Mouse (Mus musculus) forelimb bud, embryonic 11.5 days (tissue): ENCODE results near the gene Mgme1.

Source experiments
- DNase-seq: peaks from one replicate; pipeline ENCODE4 v3.0.0-alpha.2; 2012; ENCODE audit warnings: low read depth, low spot score

Gene Mgme1

DNA sequence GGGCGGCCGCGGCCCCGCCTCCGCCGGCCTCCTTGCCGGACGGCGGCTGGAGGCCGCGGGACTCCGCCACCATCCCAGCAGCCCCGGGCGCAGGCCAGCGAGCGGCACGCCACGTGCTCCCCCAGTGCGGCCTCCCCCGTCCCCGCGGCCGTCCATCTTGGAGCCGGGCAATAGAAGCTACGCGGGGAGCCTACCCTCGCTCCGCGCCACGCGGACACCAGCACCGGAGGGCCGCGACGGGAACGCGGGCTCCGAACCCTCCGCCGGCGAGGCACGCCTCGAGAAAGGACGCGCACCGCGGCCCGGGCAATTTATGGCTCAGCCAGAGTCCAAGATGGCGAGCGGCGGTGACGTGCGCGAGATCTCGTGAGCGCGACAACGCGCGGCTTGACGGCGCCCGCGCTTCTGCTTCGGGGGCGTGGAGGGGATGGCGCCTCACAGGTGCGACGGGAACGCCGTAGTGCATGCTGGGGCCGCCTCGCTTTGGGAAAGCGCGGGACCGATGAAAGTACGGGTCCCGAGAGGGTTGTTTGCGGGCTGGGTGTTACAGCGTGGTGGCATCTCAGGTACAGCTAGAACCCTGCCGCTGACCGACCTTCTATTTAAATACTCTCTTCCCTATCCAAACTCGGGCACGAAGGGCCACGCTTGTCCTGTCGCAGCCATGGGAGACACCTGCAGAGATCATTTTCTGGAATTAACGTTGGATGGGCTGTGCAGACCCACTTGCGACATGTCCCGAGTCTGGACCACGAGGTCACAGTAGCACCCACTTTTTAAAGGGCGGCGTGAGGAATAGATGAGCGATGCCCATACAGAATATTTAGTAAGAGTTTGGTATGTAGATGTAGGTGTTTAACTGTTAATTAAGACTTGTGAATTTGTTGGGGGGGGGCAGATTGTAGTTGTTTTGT, at the start of gene Mgme1, which contains the start of gene Snx5:
Mgme1 (plus strand) TSS at position 157 of the 914 bp plus-strand sequence.
Snx5 (minus strand) TSS at position 400 of the 914 bp plus-strand sequence.
- DNase-seq = peak; percentile 96

DNA sequence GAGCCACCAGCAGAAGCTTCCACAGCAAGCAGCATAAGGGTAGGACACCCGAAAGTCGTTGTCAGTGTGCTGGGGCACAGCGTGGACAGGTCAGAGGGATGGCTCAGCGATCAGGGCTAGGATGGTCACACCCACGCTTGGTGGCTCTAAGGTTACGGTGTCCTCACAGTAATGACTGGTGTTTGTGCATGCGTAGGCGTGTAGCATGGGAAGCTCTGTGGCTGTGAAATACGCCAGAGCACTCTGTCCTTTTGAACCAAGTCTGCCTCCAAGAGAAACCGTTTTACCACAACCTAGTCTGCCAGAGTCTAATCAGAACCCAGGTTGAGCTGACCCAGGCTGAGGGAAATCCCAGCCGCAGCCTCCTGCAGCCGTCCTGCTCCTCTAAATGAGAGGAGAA, 46.1 kb upstream of the Mgme1 start:
- DNase-seq = no peak

DNA sequence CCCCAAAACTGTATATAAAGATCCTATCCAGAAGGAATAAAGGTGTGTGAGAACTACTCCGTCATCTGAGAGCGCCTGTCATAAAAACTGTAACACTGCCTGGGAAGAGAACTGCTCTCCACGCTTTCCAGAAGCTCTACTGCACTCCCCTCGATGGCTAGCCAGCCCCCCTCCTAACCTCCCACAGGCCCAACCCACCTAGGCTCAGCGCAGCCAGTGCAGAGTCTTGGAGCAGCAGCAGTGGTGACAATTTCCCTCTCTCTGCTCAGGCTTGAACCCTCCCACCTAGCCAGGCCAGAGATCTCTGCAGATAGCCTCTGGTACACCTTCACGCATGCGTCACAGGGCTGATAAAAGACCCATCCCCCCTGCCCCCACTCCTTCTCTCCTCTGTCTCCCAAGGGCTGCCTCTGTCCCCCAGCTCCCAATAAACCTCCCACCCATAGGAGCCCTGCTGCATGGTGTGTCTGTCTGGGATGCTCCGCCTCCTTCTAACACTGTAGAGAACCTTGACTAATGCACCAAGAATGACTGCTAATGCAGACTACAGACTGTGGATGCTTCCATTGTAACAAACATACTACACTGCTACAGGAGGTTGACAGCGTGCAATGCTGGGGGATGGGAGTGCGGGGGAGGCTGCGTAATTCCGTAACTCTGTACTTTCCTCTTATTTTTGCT, 43.4 kb upstream of the Mgme1 start:
- DNase-seq = no peak

DNA sequence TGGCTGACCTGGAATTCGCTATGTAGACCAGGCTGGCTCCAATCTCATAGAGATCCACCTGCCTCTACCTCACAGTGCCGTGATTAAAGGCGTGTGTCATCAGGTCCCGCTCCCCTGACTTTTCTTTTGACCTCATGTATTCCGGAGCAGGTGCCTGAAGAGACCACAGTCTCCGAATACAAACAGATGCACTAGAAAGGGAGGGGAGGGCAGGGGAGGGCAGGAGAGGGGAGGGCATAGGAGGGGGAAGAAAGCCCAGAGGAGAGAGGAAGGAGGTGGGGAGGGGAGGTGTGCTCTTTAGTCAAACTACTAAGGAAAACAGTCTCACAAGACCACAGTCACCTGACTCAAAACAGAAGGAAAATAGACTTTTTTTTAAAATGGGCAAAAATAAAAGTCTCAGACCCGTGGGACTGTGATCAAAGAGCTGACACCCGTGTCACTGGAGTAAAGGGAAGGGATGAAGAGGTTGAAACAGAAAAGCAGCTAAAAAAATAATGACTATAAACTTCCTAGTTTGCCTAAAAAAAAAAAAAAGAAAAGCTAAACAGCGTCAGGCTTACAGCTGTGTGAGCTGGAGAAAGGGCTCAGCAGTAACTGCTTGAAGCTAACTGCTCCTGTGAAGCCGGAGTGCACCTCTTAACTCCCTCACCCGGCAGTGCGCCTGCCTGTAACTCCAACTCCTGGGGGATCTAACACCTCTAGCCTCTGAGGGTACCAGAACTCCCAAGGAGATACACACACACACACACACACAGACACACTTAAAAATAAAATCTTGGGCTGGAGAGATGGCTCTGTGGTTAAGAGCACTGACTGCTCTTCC, 41.7 kb upstream of the Mgme1 start:
- DNase-seq = no peak

DNA sequence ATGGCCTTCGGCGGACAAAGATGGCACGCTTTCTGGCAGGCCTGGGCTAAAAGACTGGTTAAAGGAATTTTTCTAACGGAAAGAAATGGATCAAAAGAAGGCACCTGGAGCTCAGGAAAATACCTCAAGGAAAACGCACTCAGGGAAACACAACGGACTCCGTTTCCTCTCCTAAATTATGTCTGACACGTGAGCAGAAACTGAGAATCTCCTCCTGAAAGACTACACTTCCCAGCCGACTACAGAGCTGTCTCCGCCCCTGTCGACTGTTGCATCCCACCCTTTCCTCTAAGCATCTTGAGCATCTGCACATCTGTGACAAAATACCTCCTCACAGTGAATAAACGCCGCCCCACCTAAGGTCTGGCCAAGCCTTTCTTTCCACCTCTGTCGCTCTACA, 40.8 kb upstream of the Mgme1 start:
- no peak for DNase-seq

DNA sequence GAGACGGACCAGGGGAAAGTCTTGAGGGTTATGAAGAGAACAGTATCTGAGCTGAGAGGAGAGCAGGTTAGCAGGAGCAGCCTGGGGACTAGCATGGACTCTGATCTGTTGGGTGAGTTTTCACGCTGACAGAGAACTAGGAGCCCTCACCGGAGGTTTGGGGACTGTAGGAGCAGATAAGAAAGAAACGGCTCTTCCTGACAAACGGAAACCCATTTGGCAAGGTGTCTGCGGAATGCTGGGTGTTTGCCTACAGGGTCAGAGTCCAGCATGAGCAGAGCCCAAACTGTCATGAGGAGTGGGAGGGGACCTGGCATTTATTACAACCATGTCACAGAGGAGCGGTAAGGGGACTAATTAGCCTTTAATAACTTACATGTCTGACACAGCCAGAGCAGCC, 40.0 kb upstream of the Mgme1 start:
- no peak for DNase-seq

DNA sequence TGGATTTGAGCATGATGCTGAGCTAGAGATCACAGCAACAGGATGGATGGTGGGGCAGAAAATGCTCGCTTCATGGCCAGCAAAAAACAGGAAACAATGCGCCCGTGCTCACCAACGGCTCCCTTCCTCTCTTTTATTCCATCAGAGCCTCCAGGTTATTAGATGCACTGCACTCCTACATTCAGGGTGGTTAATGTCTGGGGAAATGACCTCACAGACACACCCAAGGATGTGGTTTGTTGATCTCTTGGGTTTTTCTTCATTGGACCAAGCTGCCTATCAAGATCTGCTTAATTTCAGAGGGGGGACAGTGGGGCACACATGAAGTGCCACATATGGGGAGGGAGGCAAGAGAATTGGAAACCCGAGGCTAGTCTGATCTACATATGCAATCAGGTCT, 39.3 kb upstream of the Mgme1 start:
- no peak for DNase-seq

DNA sequence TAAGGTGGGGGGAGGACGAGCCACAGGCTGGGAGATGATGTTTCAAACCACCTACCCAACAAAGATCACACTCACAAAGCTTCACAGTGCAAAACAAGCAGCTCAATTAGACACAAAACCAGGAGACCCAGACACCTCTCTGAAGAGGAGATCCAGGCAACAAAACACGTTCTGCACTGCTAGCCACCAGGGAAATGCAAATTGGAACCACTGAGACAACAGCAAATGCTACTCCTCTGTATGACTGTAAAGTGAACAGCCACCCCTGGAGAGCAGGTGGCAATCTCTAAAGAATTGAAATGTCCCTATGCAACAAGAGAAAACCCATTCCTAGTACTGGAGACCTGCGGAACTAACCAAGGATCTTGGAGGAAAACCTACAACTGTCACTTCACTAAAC, 36.9 kb upstream of the Mgme1 start:
- DNase-seq = no peak

DNA sequence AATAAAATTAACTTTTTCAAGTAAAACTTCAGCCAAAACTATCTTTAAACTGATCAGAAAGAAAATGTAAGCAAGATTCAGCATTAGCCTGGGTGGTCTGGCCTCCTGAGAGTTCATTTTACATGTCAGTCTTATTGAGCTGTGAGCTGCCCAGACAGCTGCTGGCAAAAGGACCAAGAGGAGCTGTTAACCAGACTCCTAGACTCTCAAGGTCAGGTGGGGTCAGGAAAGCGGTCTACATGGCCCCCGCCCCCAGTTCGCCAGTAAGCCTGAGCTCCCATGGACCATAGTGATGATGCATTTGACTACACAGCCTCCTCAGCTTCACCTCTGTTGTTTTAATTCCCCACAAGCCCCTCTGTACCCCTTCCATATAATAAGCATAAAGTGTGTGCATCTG, 34.7 kb upstream of the Mgme1 start:
- DNase-seq = no peak

DNA sequence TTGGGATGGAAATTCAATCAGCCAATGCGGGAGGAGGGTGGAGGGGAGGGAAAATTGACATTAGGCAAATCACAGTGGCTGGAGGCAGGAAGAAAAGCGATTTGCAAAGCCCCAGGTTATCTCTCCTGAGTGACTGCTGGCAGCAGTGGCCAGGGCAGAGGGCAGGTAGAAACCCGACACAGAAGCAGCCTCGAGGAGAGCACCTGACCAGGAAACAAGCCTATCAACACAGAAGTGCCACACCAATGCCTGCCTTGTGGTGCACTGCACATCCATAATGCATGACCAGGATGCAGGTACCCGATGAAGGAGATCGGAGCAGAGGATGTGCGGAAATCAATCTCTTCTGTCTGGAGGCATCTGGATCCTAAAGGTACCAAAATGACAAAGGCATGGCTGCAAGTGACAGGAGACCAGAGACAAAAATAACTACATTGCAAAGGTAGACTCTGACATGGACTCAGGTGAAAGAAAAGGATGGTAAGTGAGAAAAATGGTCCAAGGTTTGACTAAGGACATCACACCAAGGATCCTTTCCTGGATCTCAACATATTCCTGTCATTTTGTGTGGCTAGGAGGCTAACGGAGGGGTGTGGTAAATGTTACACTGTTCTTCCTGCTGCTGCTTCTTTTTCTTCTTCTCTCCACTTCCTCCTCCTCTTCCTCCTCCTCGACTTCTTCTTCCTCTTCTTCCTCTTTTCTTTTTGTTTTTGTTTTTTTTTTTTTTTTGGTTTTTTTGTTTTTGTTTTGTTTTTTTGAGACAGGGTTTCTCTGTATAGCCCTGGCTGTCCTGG, 33.5 kb upstream of the Mgme1 start:
- DNase-seq = no peak

DNA sequence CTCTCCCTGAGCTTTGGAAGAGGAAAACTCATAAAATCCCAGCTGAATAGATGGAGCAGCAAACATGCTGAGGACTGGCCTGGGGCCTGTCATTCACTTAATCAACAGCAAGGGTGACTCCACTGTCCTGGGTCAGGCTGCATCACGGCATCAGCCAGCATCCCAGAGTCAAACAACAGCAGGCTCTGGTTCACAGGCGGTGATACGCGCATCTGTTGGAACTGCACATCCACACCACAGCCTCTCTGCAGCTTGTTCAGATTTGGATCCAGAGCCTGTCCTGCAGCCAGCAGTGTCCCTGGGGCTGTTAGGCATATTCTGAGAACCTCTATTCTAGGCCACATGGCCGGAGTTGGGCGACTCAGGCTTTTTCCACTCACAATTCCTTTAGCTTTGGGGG, 32.1 kb upstream of the Mgme1 start:
- DNase-seq = no peak

DNA sequence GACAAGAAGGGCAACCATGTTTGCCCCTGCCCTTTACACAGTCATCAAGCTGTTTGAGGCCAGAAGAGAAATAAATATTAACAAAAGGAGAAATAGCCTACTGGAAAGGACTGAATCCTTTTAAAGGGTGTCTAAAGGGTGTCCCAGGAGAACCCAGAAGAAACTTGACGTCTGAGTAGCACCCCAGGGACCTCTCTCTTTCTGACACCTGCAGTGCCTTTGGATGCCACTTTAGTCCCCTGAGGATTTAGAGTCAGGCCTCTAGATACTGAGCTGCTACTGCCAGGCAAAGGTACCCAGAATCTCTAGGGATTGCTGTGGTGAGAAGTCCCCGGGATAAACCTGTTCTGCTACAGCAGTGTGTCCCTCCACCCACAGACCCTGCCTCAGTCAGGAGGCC, 31.1 kb upstream of the Mgme1 start:
- DNase-seq = no peak

DNA sequence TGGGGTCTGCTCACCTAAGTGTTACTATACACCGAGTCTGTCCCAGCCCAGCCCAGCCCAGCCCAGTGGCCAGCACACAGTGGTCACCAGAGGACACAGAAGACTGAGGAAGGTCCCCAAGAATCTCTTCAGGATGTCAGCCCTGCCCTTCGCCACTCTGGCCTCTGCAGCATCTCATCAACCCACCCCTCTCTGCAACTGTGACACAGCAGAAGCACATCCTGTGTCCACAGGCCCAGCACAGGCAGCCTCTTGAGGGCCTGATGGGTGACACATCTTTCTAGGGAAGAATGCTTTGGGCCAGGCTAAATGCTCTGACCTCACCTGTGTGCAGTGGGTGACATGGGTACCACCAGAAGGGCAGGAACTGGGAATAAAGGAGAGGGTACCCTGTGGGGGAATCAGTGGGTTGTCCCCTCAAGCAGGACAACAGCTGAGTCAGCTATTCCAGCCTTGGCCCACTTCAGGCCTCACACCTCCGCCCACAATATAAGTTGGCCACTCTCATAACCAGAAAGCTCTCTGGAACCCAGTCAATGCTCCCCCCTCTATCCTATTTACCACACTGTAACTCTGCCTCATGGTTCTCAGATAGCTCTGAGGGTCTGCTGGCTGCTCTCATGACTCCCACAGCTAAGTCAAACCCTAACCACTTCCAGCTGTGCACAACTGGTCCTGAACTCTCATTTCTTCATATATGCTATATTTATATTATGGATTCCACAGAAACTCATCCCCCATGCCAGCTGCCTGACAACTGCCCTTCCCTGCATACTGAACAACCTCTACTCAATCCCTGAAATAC, 30.2 kb upstream of the Mgme1 start:
- DNase-seq = no peak

DNA sequence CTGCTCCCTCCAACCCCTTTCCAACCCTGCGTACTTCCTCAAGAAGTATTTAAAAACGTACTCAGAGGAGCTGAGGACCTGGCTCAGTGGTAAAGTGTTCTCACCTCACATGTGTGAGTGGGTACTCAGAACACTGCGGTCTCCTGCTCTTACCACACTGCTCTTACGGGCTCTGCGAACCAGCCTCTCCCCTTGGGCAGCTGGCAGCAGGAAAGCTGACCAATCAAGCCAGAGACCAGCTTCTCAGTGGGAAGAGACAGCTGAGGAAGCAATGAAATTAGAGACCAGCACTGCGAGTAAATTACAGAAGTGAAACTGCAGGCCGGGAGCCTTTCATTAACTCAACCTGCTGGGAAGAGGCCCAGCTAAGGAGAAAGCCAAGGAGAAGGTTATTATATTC, 25.0 kb upstream of the Mgme1 start:
- DNase-seq = peak; percentile 45

DNA sequence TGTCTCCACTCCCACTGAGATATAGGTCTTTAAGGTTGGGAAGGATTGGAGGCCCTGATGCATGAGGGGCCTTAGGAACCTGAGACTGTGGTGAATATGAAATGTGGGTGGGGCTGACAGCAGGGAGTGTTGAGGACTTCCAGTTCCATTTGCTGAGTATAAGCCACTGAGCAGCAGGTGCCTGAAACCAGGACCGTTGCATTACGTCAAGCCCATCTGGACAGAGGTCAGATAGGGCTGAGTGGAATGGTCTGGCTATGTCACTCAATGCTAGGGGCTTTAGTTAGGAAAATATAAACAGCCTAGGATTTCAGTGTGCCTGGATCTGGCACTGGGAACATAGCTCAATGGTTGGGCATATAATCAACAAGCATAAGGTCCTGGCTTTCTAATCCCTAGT, 24.2 kb upstream of the Mgme1 start:
- DNase-seq = no peak

DNA sequence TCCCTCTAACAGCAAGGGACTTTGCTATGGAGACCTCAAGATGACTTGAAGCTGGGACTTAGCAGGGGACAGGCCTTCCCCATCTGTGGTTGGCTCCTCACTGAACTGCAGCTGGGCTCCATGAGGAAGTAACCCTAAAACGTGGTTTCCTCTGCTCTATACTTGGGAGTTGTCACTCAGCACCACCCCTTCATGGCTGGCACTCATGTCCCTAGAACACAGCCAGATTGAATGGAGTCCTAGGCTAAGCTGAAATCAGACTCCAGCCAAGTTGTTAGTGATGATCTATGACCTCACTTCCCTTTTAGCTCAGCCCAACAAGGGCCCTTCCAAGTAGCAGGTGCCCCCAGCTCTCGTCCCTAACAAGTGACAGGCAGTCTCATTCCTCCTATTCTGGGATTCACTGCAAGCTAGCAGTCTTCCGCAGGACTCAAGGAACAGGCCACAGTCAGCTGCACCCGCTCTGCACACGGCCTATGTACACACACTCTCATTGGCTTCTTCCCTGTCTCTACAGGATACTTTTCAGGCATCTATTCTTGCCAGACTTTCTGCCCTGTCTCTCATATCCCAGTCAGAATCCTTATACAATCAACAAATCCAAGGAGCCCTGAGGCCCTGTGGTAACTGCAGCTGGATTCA, 23.0 kb upstream of the Mgme1 start:
- DNase-seq = no peak

DNA sequence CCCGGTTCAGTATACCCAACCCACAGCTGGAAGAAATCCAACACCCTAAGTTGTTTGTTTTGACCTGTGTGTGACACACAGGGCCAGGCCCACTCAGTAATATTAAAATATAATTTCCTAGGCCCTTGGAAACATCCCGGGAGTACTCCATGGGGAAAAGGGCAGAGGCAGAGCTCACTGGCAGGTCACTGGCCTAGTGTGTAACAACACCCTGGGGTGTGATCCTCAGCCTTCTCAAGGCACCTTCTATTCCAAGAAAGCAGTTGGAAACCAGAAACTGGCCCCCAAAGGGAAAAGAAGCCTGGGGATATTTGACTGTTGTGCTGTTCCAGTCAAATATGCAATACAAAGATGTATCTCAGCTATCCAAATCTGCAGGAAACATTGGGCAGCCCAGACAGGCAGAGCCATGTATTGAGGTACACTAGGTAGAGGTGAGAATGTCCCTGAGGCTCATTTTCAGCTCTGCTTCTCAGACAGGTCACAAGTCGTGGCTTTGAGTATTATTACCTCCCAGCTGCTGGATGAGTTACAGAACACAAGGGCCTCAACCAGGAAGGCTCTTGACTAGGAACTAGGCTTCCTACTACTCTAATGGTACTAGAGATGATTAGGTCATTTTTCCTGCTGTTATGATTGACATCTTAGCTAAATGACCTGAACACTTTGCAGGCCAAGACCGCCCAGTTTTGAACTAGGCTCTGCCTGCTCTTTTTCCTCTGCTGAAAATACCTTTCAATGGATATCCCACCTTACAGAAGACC, 21.7 kb upstream of the Mgme1 start:
- no peak for DNase-seq

DNA sequence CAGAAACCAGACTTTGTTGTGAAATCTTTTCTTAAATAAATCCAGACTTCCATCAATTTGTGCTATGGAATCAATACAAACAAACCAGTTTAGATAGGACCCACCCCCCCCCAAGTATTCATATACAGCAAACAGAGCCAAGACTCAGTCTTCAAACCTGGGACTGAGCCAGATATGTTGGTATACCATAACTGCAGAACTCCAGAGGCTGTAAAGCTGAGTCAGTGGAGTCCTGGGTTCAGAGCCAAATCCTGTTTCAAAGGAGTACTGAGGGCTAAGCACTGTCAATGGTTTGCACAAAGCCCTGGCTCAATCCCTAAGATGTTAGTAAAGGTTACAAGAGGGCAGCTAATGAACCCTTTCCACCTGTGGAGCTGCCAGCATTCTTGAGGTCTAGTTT, 20.4 kb upstream of the Mgme1 start:
- no peak for DNase-seq

DNA sequence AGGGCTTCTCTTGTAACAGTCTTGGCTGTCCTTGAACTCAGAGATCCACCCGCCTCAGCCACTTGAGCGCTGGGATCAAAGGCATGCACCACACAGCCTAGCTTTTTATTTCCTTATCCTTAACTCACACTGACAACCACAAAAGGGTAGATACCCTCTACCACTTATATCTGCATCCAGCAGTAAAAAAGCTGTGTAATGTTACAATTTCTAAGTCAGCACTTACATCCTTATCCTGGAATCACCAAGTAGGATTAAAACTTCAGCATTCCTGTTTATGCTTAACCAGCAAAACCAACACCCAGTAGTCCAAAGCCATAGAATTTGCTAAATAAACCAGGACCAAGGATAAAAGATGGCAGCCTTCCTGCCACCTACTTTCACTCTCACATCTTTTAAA, 7.6 kb upstream of the Mgme1 start:
- no peak for DNase-seq
